Mouse (Mus musculus) liver, embryonic 18 days (tissue): Measurements from ENCODE around the gene Hand2. TPM values are rescaled to one million over a fixed set of nuclear protein-coding genes. Genes with fewer than 3 reads are reported as not detected.

Experiments
- polyA plus RNA-seq: library from polyadenylated mRNA; depleted of rRNA; stranded (reverse); fragments of >200 nt; gene quantifications from 2 replicates; pipeline ENCODE4 v1.2.3, GENCODE M21; 2012; rRNA removed

Gene Hand2
- polyA plus RNA-seq, result 2.3 and 2.8 TPM in 2 replicates

DNA sequence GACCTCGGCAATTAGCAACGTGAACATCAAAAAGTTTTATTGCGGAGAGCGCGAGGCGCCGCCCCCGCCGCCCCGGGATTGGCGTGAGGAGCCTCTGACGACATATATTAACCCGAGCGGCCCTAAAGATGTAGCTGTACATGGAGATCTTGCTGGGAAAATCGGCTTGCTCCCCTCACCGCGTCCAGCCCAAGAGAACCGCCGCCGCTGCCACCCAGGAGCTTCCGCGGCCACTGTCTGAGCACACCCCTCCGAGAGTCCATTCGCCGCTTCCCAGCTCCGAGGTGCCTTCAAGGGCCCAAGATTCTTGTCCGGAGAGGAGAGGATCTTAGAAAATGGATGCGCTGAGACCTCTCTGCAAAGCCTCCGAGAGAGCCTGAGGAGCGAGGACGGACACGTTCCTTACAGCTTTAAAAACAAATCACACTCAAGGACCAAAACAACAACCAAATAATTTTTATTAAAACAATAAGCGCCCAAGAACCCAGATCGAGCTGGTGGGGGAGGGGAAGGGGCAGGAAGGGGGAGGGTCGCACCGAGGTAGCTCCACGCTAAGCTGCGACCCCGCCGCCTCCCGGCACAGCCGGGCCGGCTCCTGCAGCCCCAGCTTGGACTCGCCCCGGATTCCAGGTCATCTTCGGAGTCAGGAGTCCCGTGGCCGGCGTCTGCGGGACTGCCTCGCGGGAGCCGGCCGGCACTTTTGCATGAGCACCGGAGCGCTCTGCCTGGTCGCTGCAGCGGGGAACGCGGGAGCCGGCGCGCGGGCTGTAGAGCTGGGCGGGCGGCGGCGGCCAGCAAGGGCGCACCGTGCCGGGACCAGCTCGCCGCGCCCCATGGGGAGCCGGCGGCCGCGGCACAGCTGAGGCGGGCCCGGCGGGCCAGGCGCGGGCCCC, at the start of gene Hand2:
Gene Hand2, plus strand, starts transcription at position 133 of the 893 bp plus-strand sequence.

Other genes with a start within 250 kb of the Hand2 start
- gene Scrg1, start 134.9 kb downstream of the Hand2 start, polyA plus RNA-seq, result 1.8 and 2.8 TPM in 2 replicates
- gene Sap30, start 166.9 kb downstream of the Hand2 start, polyA plus RNA-seq, result 10.7 and 11.1 TPM in 2 replicates
- gene Hmgb2, start 190.9 kb downstream of the Hand2 start, polyA plus RNA-seq, result 124 and 132 TPM in 2 replicates